Mouse (Mus musculus): ENCODE measurements around the gene Coro2b. TPM values are rescaled to one million over a fixed set of nuclear protein-coding genes. Genes with fewer than 3 reads are reported as not detected.
A peak's percentile ranks its signal among the peaks of the same experiment; 100 is the strongest.
"Not testable (repeated sequence)": the region's sequence is repeated elsewhere in the genome, so short reads cannot be mapped to it uniquely, and the experiment has no call there.

Coro2b gene
- total and polyA plus RNA-seq, 2 experiments from 2014 or later = 31.6 to 53.2 TPM

- Histone ChIP-seq H3K4me3 (ENCODE audit: low read depth, low read length) (no peak overlapping the region), H3K27ac (ENCODE audit: low read depth, low read length) (no peak overlapping the region), H3K4me2 (ENCODE audit: low read depth) (no peak overlapping the region), H3K27me3 (ENCODE audit: insufficient read depth, low read length) (no peaks in the 10 kb centered on the region), H3K4me1 (ENCODE audit: insufficient read depth) (no peaks in the 10 kb centered on the region), H3K36me3 (ENCODE audit: insufficient read depth) (peaks cover 16% of the 10 kb centered on the region), H3K9ac (no peak overlapping the region), H3K9me3 (ENCODE audit: low read length) (no peaks in the 10 kb centered on the region)
- DNase-seq (no peak), ATAC-seq (no peak)
- WGBS = 82% methylated on average over 6 of the region's 6 CpGs
- TF ChIP-seq CTCF (IDR thresholded peaks at IDR 0.05; ENCODE audit: low read depth) = no peak
Measured at GRCm38 (mm10) chr9:62450355-62450754, 86.5 kb downstream of the Coro2b start.

- H3K9ac ChIP-seq; H3K36me3 ChIP-seq (ENCODE audit: insufficient read depth); ATAC-seq; DNase-seq; H3K27me3 ChIP-seq (ENCODE audit: insufficient read depth, low read length); H3K9me3 ChIP-seq (ENCODE audit: low read length); H3K4me1 ChIP-seq (ENCODE audit: insufficient read depth); H3K4me2 ChIP-seq (ENCODE audit: low read depth); H3K27ac ChIP-seq (ENCODE audit: low read depth, low read length); H3K4me3 ChIP-seq (ENCODE audit: low read depth, low read length): not testable (repeated sequence)
- WGBS = 98% methylated on average over 6 of the region's 10 CpGs
Measured at GRCm38 (mm10) chr9:62447337-62447736, 89.5 kb downstream of the Coro2b start.

DNA sequence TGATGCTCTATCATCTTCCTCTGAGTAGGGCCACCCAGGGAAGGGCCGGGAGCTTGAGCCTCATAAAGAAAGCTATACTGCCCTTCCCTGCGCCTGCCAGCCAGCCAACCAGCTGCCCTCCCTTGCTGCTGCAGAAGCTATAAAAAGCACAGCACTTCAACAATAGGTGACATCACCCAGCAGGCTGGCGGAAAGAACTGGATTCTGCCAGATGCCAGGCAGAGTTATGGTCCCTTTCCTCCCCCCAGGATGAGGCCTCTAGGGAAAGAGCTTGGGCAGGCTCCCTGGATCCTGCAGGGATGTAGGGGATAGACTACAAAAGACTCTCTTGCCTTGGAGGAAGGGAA lies 98.1 kb downstream of the Coro2b start:
- no peaks in the 10 kb centered on the region for H3K9me3 ChIP-seq (ENCODE audit: low read length)
- TF ChIP-seq CTCF (IDR thresholded peaks at IDR 0.05; ENCODE audit: low read depth) = no peak
- no peak overlapping the region for H3K4me3 ChIP-seq (ENCODE audit: low read depth, low read length)
- DNase-seq (peak; percentile 76), ATAC-seq (peak; percentile 95)
- no peaks in the 10 kb centered on the region for H3K27me3 ChIP-seq (ENCODE audit: insufficient read depth, low read length)
- no peak overlapping the region for H3K4me2 ChIP-seq (ENCODE audit: low read depth)
- H3K9ac ChIP-seq = 0 out of 2 replicates have a peak overlapping the region, but pooled peaks have one; percentile 10
- 19% methylated on average over 3 of the region's 3 CpGs for WGBS
- H3K4me1 ChIP-seq (ENCODE audit: insufficient read depth) = no peaks in the 10 kb centered on the region
- H3K27ac ChIP-seq (ENCODE audit: low read depth, low read length) = peak overlapping the region; percentile 86
- no peaks in the 10 kb centered on the region for H3K36me3 ChIP-seq (ENCODE audit: insufficient read depth)

DNA sequence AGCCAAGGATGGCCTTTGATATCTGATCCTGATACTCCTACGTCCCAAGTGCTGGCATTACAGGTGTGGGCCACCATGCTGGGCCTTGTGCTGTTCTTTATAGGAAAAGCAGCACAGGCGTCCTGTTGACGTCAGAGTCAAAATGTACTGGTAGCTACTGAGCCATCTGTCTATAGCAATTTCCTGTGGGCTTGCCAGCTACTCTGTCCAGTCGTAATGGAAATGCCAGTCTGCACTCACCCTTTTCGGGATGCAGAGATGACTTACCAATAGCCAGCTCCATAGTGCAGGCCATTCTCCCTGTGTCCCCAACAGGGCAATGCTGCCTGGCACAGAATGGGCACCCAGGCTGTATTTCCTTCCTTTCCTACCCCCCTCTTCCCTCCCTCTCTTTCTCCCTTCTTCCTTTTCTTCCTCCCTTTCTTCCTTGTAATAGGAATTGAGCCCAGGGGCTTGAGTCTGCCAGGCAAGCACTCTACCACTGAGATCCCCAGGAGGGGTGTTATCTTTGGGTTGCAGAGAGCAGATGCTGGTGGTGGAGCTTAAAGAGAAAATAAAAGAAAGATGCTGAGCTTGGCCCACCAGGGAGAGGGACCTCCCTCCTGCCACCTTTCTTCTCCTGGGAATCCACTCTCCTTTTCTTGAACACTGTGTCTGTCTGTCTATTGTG lies 98.6 kb downstream of the Coro2b start:
- H3K27ac ChIP-seq (ENCODE audit: low read depth, low read length) = peak overlapping the region; percentile 86
- DNase-seq = peak; percentile 47
- no peaks in the 10 kb centered on the region for H3K4me1 ChIP-seq (ENCODE audit: insufficient read depth)
- WGBS = 68% methylated on average over 5 of the region's 5 CpGs
- H3K4me3 ChIP-seq (ENCODE audit: low read depth, low read length) = no peak overlapping the region
- H3K9ac ChIP-seq = 0 out of 2 replicates have a peak overlapping the region, but pooled peaks have one; percentile 10
- ATAC-seq = peak; percentile 50
- H3K36me3 ChIP-seq (ENCODE audit: insufficient read depth) = no peaks in the 10 kb centered on the region
- no peaks in the 10 kb centered on the region for H3K9me3 ChIP-seq (ENCODE audit: low read length)
- no peaks in the 10 kb centered on the region for H3K27me3 ChIP-seq (ENCODE audit: insufficient read depth, low read length)
- no peak for TF ChIP-seq CTCF (IDR thresholded peaks at IDR 0.05; ENCODE audit: low read depth)
- no peak overlapping the region for H3K4me2 ChIP-seq (ENCODE audit: low read depth)

GRCm38 (mm10) chr9:62437446-62437845 lies 99.4 kb downstream of the Coro2b start:
- H3K27ac ChIP-seq (ENCODE audit: low read depth, low read length) = no peak overlapping the region
- no peak overlapping the region for H3K9ac ChIP-seq
- no peak overlapping the region for H3K4me2 ChIP-seq (ENCODE audit: low read depth)
- TF ChIP-seq CTCF (IDR thresholded peaks at IDR 0.05; ENCODE audit: low read depth) = 0 out of 2 replicates have a peak, but pooled peaks have one; percentile 4
- no peak overlapping the region for H3K4me3 ChIP-seq (ENCODE audit: low read depth, low read length)
- ATAC-seq = no peak
- H3K4me1 ChIP-seq (ENCODE audit: insufficient read depth) = peaks cover 3% of the 10 kb centered on the region; the same call in 1 of the 2 replicates
- H3K9me3 ChIP-seq (ENCODE audit: low read length) = no peaks in the 10 kb centered on the region
- H3K36me3 ChIP-seq (ENCODE audit: insufficient read depth) = no peaks in the 10 kb centered on the region
- no peaks in the 10 kb centered on the region for H3K27me3 ChIP-seq (ENCODE audit: insufficient read depth, low read length)
- 92% methylated on average over 7 of the region's 7 CpGs for WGBS
- no peak for DNase-seq

- DNase-seq (peak; percentile 66), ATAC-seq (peak; percentile 52; the same call in 1 of the 2 replicates)
Measured at GRCm38 (mm10) chr9:62435613-62436318, 101.1 kb downstream of the Coro2b start.

More at GRCm38 (mm10) chr9:62435613-62436318, 101.1 kb downstream of the Coro2b start:
- Histone ChIP-seq H3K36me3 (ENCODE audit: insufficient read depth) (peaks cover 8% of the 10 kb centered on the region), H3K4me1 (ENCODE audit: insufficient read depth) (peaks cover 3% of the 10 kb centered on the region; the same call in 1 of the 2 replicates), H3K9me3 (ENCODE audit: low read length) (no peaks in the 10 kb centered on the region), H3K27ac (ENCODE audit: low read depth, low read length) (peak overlapping the region; percentile 40), H3K27me3 (ENCODE audit: insufficient read depth, low read length) (no peaks in the 10 kb centered on the region), H3K4me3 (ENCODE audit: low read depth, low read length) (no peak overlapping the region), H3K4me2 (ENCODE audit: low read depth) (0 out of 2 replicates have a peak overlapping the region, but pooled peaks have one; percentile 5), H3K9ac (no peak overlapping the region)
- WGBS = 14% methylated on average over 12 of the region's 12 CpGs
- TF ChIP-seq CTCF (IDR thresholded peaks at IDR 0.05; ENCODE audit: low read depth) = no peak

Measured in forebrain, postnatal 0 days (tissue).